Mouse (Mus musculus): ENCODE measurements around the gene Gm13305. TPM values are rescaled to one million over a fixed set of nuclear protein-coding genes. Genes with fewer than 3 reads are reported as not detected.
"Not testable (repeated sequence)": the region's sequence is repeated elsewhere in the genome, so short reads cannot be mapped to it uniquely, and the experiment has no call there.

Gm13305 gene
- 1 to 10 TPM; 2.1 to 5.0 TPM for total RNA-seq (2021)

DNA sequence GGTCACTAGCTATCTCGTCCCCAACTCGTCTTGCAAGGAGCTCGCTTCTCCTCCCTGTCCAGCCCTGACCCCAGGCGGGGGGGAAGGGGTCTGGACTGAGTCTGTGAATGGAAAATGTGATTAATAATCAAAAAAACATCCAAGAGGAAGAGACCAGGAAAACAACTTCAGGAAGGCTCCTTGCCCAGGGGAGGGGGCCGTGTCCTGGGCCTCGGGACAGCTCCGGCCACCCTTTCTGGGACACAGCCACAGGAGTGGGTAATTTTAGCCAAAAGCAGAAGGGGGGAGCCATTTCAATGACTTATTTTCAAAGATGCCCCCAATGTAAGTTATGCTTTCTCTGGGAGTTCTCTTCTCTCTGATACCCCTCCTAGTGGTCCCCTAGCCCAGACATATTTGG is at the start of gene Gm13305:
TSS of gene Gm13305 (minus strand) at position 101 of the 400 bp plus-strand sequence.
- not testable (repeated sequence) for DNase-seq

DNA sequence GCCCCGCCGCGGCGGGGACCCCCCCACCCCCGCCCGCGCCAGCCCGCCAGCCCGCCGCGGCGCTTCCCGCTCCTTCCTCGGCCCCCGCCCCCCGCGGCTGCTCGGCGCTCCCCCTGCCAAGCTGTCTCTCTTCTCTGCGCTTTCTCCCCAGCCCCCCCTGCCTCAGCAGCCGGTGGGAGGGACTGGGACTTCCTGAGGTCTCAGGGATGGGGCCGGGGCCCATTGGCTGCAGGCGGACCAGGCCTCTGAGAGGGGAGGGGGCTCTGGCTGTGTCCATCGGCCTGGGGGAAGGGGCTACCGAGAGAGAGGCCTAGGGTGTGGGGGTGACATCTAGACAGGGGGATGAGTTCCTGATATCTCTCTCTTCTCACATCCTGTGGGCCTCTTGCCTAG is 16.6 kb upstream of the Gm13305 start:
- not testable (repeated sequence) for DNase-seq

- not testable (repeated sequence) for DNase-seq
Measured at GRCm38 (mm10) chr4:42184324-42184979, 16.0 kb upstream of the Gm13305 start.

- DNase-seq, result not testable (repeated sequence)
Measured at GRCm38 (mm10) chr4:42183234-42184197, 15.1 kb upstream of the Gm13305 start.

GRCm38 (mm10) chr4:42178243-42178642 is 9.8 kb upstream of the Gm13305 start:
- not testable (repeated sequence) for DNase-seq

DNA sequence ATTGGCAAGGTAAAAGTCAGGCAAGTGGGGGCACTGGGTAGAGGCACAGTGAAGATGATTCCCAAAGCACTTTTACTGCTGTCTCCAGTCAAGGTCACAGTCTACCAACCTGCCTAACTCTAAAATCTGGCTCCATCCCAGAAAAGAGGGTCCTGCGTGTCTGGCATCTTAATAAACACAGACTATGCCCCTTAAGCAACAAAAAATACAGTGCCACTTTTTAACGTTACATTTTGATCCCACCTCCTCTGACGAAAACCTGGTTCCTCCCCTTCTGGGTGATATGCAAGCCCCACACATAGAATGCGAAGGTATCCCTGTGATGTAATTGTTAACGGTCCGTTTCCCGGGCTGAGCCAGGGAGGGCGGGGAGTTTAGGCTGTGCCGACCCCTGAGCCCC is 15.3 kb downstream of the Gm13305 start, which contains the start of gene Gm13306:
TSS of gene Gm13306 (plus strand) at position 301 of the 400 bp plus-strand sequence.
- DNase-seq, result not testable (repeated sequence)

- DNase-seq, result not testable (repeated sequence)
Measured at GRCm38 (mm10) chr4:42114517-42114916, 53.9 kb downstream of the Gm13305 start, which contains the start of gene Gm13304. Gene Gm13304 (plus strand): TSS chr4:42114817.

Other genes starting within 250 kb of the Gm13305 start
- gene Gm20878, start 227.0 kb downstream of the Gm13305 start, total RNA-seq (2021), result 10 to 100 TPM; 17.4 to 20.9 TPM
- gene Fam205a4, start 202.5 kb downstream of the Gm13305 start, total RNA-seq (2021), result 1 to 10 TPM; 1.2 to 1.8 TPM
- 1 to 10 TPM; 2.7 to 3.4 TPM for gene Gm21093, start 133.9 kb downstream of the Gm13305 start, total RNA-seq (2021)
- gene Gm3893, start 77.4 kb downstream of the Gm13305 start, total RNA-seq (2021), result not detected
- gene Gm13304, start 53.8 kb downstream of the Gm13305 start, total RNA-seq (2021), result 10 to 100 TPM; 13.5 to 15.8 TPM
- gene Gm13306, start 15.2 kb downstream of the Gm13305 start, total RNA-seq (2021), result 10 to 100 TPM in 1 of 2 experiments, 1 to 10 TPM in 1; 7.6 to 10.8 TPM
- gene Gm10600, start 72.0 kb upstream of the Gm13305 start, total RNA-seq (2021), result 1 to 10 TPM; 7.2 to 8.1 TPM
- not detected for gene Ccl21b, start 87.2 kb upstream of the Gm13305 start, total RNA-seq (2021)
- not detected for gene Gm21953, start 125.7 kb upstream of the Gm13305 start, total RNA-seq (2021)
- under 1 TPM; 0.15 to 0.65 TPM for gene Fam205a3, start 149.7 kb upstream of the Gm13305 start, total RNA-seq (2021)

All from layer of hippocampus, postnatal 36 days (tissue).